Mouse (Mus musculus) ZHBTc4 (cell line): ENCODE results near the gene Dnajb8.
A peak's percentile ranks its signal among the peaks of the same experiment; 100 is the strongest.

Experiments
- DNase-seq: peaks from one replicate; pipeline ENCODE4 v3.0.0-alpha.2; 2011; ENCODE audit warnings: low read depth, low spot score

The Dnajb8 gene

DNA sequence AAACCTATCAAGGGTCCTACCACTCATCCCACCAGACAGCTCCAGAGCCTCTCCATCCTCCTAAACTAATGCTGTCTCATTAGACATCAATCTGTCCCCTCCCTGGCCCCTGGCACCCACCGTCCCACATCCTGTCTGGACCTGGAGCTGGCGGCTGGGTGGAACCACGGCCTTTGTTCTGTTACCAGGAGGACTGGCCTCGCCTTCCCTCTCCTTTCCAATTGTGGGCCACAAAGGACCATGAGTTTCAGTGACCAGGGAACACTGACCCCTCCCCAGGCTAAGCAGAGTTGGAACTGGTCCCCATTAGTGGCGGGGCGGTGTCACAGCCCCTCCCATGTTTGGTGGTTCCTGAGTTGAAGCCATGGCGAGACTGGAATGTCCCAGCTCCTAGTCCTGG, 5.5 kb downstream of the Dnajb8 start:
- no peak for DNase-seq

DNA sequence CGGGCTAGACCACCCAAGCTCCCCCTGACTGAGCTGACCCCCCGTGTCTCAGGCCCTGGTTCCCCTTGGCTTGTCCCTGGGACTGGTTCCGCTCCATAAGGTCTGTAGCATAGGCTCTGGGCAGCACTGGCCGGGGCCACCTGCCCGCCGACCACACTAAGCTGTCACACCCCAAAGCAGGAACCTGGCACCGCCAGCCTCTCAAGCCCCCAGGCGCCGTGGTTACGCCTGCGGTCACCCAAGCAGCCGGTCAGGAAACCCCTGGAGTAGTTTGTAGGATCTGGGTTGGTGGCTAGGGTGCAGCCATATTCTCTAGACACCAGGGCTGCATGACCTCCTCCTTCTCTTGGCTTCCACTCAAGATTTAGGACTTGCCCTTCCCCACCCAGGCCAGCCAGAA, 7.2 kb downstream of the Dnajb8 start:
- DNase-seq: no peak

DNA sequence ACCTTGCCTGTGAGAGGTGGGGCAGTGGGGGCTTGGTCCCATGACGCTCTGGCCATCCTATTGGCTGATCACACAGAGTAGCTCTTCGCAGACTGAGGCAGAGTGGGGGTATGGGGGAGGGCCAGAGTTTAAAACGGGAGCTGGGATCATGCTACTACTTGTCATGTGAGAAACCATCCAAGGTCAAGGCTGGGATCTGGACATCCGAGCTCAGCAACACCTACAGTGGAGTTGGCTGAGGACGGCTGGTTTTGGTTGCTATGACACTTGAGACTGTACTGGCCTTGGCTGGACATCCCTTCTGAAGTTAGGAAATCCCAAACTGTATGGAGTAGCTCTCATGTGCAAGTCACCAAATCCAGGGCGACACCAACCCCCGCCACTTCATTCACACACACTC, 9.8 kb downstream of the Dnajb8 start:
- peak; percentile 63 for DNase-seq

- DNase-seq: peak; percentile 73
These were observed 10.2 kb downstream of the Dnajb8 start for GRCm38 (mm10) chr6:88232221-88232620.

DNA sequence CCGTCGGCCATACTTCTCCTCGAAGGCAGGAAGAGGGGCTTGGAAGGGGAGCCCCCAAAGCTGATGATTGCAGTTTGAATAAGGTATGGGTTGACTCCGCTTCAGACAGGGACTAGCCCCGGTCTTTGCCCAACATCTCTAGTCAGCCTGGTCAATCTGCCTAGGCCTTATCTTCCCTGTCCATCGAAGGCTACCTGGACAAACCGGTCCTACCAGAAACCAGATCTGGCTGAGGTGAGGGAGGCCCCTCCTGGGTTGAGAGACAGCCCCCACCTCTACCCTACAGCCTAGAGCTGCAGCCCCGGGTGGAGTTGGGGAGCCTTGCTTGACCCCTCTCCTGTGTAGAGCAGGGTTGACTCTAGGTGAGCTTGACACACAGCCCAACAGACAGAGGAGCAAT, 11.9 kb downstream of the Dnajb8 start:
- DNase-seq: no peak

DNA sequence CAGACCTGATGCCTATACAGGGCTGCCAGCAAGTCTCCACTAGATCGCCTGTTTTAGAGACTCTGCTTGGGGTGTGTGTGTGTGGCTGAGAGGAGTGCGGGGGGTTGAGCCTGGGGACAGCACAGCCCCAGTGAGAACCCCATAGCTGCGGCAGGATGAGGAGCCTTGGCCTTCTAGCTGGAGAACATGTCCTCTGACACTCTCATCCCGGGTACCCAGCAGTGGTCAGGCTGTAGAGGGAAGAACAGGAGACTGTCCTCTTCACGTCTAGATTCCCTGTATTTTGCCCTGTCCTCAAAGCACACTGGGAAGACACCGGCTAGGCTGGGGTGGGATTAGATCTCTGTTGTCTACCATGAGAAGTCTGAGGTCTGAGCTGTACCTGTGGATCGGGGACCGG, 13.4 kb downstream of the Dnajb8 start:
- DNase-seq: no peak

GRCm38 (mm10) chr6:88235983-88236382, 13.9 kb downstream of the Dnajb8 start:
- DNase-seq: peak; percentile 51

- DNase-seq: no peak
These were observed 14.4 kb downstream of the Dnajb8 start for GRCm38 (mm10) chr6:88236513-88236912.

DNA sequence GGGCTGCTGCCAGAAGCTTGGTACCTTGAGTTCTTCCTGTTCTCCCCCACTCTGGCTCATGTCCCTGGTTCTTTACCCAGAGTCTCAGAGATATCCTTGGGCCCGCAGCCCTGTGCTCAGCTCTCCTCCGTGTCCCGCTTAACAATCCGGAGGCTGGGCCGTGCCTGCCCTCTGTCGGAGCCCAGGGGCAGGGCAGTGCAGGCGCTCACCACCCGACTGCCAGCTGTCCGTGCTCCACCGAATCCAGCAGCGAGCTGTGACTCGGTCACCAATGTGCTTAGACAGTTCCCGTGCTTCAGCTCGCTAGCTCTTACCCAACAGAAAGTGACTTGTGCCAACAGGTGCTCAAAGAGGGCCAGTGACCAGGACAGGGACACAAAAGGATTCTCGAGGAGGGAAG, 20.5 kb downstream of the Dnajb8 start:
- peak; percentile 82 for DNase-seq

GRCm38 (mm10) chr6:88249231-88249630, 27.2 kb downstream of the Dnajb8 start:
- no peak for DNase-seq

- no peak for DNase-seq
These were observed 29.3 kb downstream of the Dnajb8 start for GRCm38 (mm10) chr6:88251396-88251795.

DNA sequence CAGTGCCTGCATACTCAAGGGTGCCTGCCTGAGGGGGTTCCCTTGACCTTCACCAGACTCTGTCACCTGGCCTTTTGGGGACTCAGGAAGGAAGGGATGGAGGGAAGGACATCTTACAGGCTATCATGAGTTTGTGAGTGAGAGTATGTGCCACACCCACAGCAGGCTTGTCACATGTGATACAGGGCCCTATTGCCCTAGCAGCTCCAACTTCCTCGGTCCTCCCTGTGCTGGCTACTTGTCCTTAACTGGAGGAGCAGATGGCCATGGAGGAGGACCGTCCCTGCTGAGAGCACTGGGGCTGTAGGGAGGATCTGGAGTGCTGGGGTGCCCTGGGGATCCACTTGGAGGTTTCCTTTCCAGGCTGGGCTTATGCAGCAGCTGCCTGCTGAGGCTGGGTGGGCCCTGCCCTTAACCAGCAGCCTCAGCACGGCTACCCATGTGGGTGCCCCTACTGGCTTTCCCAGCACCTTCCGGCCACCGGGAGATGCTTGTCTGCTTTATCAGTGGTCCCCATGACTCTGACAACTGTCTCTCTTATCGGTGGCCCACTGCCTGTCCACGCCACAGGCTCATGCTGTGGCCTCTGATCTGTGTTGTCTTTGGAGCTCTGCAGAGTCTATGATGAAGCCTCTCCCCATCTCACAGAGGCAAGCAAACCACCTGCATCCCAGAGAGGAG, 29.9 kb downstream of the Dnajb8 start:
- DNase-seq: no peak

DNA sequence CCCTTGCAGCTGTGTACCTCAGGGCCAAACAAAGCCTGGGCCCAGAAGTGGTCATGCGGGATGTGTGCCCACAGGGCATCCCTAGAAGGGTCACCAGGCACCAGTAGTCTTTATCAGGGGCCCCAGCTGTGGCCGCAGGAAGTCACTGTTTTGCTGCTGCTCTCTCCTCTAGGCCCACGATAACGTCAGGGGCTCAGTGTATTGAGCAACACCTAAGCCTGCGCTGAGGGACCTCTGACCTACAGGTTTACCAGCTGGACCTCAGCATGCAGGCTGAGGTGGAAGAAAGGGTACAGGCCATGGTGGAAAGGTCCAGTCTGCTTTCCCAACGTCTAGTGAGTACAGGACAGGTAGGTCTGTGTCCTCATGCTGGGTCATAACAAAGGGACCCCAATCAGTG, 32.0 kb downstream of the Dnajb8 start:
- no peak for DNase-seq

DNA sequence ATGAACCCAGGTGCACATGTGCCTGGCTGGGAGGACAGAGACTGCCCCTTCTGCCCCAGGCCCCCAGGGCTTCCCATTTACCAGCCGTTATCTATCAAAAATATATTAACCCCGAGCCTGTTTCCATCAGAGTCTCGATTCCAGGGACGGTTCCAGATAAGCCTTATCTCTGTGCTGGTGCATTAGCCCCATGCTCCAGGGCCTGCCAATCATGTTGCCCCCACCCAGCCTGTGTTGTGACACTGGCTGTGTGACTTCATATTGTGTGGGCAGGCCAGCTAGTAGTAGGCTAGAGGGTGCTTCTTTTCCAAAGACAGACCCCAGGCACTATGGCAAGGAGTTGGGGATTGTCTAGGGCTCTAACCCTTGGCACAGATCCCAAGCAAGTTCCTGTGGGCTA, 33.4 kb downstream of the Dnajb8 start:
- DNase-seq: no peak

DNA sequence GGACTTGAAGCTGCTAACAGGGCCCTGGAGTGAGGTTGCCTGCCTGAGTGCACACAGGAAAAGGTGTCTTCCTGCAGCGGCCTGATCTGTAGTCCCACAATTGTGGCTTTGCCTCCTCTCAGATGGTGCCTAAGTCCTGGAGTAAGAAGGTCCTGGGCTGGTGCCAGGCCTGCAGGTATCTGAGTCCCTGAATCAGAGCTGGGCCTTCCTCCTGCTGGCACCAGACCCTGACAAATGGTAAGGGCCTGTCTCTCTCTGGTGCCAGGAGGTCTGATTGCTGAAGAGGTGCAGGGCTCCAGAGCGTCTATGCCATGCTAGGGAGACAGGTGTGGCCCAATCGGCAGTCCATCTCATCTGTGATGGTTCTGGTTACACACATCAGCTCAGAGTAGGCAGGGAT, 37.6 kb downstream of the Dnajb8 start:
- no peak for DNase-seq

- DNase-seq: no peak
These were observed 38.6 kb downstream of the Dnajb8 start for GRCm38 (mm10) chr6:88260645-88261044.

- no peak for DNase-seq
These were observed 40.1 kb downstream of the Dnajb8 start for GRCm38 (mm10) chr6:88262160-88262559.

DNA sequence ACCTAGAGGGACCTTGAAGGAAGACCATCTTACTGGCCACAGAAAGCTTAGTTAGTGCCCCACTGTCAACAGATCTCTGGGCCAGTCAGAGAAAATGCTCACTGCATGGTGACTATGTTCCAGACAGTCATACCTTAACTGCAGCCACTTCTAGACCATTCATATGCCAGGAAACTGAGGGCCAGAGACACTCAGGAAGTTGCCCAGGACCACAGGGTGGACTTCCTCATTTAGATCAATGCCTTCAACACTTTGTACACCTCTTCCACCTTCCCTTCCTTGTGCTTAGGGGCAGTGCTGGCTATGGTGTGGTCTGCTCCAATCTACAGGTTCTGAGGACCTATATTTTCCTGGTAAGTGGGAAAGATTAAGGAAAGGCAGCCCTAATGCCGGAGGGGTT, 43.3 kb downstream of the Dnajb8 start:
- DNase-seq: no peak

DNA sequence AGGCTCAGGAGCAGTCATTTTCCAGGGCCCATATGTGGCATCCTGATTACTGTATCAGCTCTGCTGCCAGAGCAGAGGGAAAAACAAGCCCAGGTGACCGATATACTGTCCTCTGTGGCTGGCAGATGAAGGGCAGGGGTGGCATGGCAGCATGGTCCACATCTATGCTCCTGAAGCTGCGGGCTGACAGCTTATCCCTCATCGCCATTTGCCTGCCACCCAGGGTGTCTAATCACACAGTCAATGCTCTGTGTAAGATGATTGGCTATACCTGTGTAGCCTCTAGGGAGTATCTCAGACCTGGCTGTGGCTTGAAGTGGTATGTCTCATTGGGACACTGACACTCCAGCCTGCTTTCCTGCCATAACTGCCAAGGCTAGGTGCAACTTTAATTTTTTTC, 44.0 kb downstream of the Dnajb8 start:
- DNase-seq: no peak

GRCm38 (mm10) chr6:88267068-88267467, 45.0 kb downstream of the Dnajb8 start:
- DNase-seq: no peak

DNA sequence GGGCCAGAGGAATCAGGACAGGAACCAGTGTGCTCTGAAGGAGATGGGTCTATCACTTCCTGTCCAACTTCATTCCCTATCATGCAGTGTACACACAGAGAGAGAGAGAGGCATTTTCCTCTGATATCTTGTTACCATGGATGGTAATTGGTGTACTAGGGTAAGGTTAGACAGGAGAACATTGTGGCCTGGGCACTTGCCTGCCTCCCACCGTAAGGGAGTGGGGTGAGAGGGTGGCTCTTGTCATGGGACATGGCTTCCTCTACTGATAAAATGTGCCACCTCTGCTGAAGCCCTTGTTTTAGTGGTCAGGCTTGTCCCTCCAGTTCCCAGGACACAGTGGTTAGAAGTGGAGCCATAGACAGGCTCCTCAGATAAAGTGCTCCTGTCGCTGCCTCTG, 45.9 kb downstream of the Dnajb8 start:
- no peak for DNase-seq

DNA sequence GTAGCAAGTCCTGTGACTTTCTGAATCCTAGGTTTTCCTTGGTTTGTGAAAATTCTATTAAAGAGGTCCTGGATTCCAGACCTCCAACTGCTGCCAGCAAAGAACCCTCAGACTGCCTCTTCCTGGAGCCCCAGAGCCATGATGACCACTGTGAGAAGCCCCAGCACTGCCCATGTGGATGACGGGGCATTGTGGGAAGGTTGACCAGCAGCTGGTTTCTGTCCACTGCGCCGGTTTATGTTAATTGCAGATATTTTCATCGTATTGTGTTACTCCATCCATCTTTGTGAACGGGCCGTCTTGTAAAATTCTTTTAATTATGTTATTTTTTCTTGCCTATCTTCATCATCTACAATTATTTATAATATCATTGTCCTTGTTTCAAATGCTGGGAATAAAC, 52.6 kb downstream of the Dnajb8 start:
- no peak for DNase-seq

DNA sequence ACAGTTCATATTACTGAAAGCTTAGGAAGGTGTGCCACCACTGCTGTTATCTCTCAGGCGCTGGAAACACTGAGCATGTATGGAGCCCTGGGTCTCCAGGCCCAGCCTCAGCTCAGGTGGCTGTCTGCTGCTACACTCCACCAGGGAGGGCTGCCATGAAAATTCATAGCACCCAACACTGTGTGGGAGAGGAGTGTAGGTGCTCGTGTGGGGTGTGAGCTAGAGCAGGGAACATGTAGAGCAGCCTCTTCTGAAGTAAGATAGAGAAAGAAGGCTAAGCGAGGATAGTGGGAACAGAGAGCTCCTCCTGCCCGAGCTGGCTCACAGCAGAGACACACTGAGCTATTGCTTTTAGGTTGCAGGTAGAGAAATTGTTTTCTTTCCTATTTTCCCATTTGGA, 54.2 kb downstream of the Dnajb8 start:
- no peak for DNase-seq

DNA sequence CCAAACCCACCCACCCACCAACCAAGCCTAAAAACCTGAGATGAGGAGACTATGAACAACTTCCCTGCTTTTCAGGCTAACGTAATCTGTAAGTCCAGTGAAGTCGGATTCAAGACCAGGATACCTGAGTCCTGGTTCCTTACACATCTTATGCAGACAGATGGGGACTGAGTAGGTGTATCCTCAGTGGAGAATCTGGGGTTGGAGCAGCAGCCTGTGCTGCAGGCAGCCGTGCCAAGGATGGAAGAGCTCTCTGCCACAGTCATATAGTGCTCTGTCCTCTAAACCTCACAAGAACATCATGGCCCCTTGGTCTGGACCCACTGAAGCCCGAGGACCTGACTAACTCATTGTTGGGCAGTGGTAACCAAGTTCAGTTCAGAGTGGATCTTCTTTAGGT, 55.2 kb downstream of the Dnajb8 start:
- no peak for DNase-seq
